Mouse (Mus musculus) urinary bladder, adult 18-20 months (tissue): ENCODE data around the gene Col25a1.

Source experiments
- DNase-seq, 2 experiments: peaks; one replicate each; pipeline ENCODE4 v3.0.0; 2022; ENCODE audit warnings: low spot score in 2 of 2, mixed read lengths in 2 of 2

Col25a1 gene

GRCm38 (mm10) chr3:130374620-130375341, 243.5 kb downstream of the Col25a1 start:
- DNase-seq = no peak

DNA sequence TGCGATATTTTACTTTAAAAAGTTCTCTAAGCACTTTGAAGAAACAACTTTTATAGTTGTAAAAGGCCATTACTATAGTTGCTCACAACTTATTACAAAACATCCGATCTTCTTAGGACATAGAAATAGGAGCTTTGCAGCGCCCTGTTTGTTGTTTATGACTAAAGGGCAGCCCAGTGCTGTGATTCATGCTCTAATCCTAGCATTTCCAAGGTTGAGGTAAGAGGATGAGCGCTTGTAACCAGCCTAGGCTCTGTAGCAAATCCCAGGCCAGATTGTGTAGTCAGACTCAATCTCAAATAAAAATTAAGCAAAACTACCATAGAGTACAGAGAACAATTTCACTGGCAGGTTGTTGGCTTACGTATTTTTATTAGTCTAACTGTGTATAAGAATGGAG, 246.5 kb downstream of the Col25a1 start:
- no peak for DNase-seq

DNA sequence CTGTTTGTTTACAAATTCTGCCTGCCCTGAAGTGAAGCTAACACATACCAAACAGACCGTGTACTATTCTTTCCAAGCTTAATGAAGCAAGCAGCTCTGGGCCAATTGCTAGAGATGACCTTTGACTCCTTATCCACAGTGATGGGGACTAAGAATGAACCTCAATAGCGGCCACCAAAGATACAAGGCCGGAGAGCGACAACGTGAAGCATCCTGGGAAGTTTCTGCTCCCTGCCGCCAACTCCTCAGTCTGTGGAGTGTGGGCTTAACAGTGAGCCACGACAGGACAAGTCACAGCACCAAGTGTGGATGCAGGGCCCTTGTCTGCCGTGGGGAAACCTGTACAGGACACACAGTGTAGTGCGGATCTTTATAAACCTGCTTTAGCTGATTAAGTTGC, 247.3 kb downstream of the Col25a1 start:
- no peak for DNase-seq

GRCm38 (mm10) chr3:130380299-130380845, 249.1 kb downstream of the Col25a1 start:
- no peak for DNase-seq

- no peak for DNase-seq
Measured at GRCm38 (mm10) chr3:130381691-130382090, 250.4 kb downstream of the Col25a1 start.

DNA sequence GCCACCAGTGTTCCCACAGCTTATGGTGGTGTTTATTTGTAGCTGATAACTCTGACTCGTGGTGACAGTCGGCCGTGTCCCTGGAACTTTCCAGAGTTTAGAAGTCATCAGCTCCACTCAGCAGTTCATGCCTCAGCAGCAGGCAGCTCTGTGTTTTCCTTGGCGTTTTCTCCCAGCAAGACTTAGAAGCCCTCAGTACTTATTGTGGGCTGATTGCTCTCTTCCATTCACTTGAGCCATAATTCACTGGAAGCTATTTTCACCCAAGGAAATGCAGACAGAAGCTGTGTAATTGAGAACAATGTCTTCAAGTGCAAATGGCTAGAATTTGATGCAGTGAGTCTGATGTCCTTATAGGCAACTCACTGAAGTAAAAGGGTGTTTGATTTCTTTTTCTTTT, 254.6 kb downstream of the Col25a1 start:
- DNase-seq = no peak

DNA sequence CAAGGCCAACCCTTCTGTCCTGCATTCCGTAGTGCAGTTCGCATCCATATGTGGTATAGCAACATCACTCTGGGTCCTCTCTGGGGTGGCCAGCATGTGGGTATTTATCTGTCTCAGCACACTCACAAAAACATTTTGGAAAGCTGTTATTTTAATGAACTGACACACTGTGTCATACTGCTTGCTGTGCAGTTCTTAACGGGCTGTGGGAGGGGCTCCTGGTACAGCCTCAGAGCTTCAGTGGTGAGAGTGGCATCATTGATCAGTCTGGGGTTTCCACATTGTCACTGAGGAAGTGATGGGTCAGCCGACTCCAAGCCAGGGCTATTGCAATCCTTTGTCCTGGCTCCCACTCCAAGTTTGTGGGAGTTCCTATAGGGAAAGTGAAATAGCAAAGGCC, 255.9 kb downstream of the Col25a1 start:
- no peak for DNase-seq

GRCm38 (mm10) chr3:130389261-130389975, 258.1 kb downstream of the Col25a1 start:
- no peak for DNase-seq

GRCm38 (mm10) chr3:130396636-130397035, 265.3 kb downstream of the Col25a1 start:
- no peak for DNase-seq

- DNase-seq = no peak
Measured at GRCm38 (mm10) chr3:130400716-130401559, 269.6 kb downstream of the Col25a1 start.

DNA sequence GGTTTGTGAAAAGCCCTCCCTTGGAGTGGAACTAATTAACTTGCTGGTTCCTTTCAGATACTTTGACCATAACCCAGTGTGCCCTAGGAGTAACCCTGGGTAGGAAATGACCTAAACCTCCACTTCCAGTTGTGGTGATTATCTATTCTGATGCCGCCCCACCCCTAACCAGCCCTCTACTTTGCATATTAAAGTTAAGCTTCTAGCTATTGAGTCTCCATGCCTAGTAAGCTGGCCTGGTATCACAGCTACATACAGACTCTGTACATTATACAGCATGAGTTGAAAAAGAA, 270.2 kb downstream of the Col25a1 start:
- DNase-seq = no peak

DNA sequence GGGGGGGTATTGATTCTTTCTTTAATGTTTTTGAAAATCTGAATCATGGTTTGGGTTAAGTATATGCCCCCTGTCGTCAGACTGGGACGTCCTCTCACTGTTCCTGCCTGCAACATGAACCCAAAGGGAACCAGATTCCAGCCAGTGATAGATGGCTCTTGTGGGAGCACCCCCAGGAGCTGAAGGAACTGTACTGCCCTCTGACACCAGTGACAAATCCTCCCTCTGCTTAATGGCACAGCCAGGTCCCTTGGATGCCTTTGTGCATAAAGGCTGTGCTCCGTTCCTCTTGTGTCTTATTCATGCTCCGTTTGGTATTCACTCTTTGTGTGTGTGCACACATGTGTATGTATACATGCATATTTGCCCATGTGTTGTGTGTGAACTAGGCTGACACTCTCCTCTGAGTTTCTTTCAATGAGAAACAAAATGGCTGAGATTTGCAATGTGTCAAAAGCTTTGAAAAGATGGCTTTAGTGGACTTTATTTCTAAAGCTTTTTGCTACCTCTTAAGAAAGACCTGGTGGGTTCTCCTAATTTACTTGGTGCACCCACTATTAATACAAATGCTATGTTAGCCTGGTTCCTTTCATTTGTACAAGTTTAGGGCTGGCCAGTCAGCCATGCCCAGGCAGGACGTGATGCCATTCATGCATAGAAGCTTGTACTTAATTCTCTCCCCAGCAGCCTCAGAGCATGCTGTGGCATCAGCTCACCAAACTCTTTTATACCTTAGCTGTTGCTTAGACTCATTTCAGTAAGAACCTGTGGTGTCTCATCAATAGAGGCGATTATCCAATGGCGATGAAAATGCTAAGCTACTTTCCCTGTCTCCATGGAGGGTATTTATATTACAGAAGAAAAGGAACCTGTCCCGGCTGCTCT, 273.5 kb downstream of the Col25a1 start:
- no peak for DNase-seq

GRCm38 (mm10) chr3:130407201-130407600, 275.9 kb downstream of the Col25a1 start:
- DNase-seq = no peak

DNA sequence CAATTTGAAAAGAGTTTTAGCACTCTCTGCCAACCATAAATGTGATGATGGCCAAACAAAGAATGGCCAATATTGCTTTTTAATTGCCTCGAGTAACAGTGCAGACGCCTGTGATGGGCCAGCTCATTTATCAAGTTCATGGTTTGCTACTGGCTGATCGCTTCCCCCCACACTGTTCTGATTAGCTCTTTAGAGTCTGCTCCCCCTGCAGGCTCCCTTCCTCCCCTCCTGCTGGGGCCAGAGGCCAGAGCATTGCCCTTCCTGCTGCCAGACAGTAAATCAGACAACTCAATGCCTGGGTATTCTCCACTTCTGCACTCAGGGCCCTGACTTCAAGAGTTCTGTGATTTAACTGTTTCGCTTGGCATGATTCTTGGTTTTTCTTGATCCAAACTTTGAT, 281.9 kb downstream of the Col25a1 start:
- DNase-seq = no peak

DNA sequence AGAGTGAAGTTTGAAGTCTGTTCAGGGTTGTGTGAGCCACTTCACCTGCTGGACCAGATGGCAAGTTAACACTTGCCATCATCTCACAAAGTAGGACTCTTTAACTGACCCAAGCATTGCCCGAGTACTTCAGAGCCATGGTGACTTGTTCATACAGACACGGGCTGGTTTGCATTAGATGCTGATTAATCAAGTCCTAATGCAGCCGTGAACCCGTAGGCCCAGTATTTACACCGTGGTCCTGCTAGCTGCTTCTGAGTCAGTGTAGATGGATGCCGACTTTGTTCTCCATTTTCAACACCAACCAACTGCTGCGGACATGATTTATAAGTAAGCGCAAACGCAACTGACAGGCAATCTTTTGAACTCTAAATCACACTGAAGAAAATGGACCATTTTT, 287.6 kb downstream of the Col25a1 start:
- DNase-seq = no peak

DNA sequence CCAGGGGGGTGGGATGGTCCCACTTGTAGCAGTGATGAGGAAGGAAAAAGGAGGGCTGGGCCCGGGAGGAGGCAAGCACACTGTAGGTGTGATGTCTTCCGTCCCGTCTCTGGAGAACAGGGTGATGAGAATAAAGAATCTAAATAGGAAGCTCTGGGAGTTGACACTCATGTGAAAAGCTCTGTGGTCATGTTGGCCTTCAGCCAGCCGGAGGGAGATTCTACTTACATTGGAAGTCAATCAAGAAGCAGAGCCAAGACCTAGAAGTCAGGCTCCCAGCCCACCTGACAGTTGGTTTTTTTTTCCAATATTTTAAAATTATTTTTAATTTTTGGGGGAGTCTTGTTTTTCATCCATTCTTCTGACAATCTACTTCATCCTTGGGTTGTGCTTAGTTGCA, 297.5 kb downstream of the Col25a1 start:
- DNase-seq = no peak

- DNase-seq = no peak
Measured at GRCm38 (mm10) chr3:130430052-130430451, 298.8 kb downstream of the Col25a1 start.

DNA sequence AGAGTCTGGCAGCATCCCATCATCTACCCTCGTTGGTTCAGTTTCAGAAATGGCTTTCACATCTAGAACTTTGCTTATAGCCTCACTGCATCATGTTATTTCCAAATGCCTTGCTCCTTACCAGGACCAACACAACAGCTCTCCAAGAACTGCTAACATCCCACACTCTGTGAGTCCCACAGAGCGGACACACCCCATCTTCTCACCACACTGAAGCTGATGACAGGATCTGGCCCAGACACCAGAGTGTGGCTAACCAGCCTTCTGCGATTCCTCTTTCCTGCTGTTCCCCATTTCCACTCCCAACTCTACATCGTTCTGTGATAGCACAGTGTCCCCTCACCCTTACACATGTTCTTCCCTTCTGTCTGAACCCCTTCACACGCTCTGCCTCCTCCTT, 301.5 kb downstream of the Col25a1 start:
- DNase-seq = no peak

DNA sequence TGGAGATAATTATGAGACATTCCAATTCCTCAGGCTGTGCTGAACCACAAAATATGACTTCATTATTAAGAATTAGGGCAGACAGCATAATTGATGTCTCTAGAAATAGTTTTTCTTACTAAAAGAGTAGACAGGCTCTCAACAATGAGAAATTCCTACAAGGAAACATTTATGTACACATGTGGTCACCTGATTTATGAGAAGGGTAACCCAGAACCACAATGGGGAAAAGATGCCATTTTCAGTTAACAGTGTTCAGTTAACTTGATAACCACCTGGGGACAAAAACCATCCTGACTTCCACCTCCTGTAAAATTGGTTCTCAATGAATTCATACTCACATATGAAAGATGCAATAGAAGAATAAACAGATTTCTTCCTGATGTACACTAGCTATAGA, 305.7 kb downstream of the Col25a1 start:
- DNase-seq = no peak

DNA sequence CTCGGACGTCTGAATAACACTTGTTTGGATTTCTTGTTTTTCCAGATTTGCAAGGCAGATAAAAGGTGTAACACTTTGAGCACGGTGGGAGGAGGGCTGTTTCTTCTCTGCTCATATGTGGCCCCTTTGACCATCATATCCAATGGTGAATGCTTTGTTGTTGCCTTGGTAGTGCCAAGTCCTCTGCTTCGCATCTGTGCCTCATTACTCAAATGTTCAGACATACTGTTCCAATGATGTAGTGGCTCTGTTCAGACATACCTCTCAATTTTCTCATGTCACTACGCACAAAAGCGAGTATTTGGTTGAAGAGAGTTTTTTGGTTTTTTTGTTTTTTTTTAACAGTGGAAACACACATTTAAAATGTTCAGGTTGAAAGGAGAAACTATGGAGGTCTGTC, 308.5 kb downstream of the Col25a1 start:
- DNase-seq = no peak

DNA sequence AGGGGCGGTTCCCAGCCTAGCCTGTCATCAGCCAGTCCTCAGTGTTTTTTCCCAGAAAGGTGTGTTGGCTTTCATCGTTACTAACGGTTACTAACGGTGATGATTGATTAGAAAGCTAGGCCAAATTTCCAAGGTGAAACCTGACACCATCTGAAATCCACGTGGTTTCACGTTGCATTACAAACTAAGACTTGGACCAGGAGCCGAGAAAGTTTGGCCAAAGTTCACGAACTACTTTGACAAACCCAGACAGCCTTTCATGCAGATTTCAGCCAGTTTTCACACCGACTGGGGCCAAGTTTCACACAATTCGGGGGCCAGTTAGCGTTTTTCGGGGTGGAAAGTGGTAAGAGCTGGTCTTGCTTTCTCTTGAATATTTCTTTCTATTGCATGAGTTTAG, 309.4 kb downstream of the Col25a1 start:
- no peak for DNase-seq
